Mouse (Mus musculus): ENCODE results near the gene Gm11077. TPM values are rescaled to one million over a fixed set of nuclear protein-coding genes. Genes with fewer than 3 reads are reported as not detected.

The Gm11077 gene
- polyA plus RNA-seq, 1 experiment from 2014 or later: not detected

- peak overlapping the region; percentile 58; the same call in 1 of the 2 replicates for H3K27ac ChIP-seq (ENCODE audit: low read depth)
- ATAC-seq (ENCODE audit: insufficient read depth): peak; percentile 89
Observed at GRCm38 (mm10) chr6:140776274-140776673, 47.2 kb downstream of the Gm11077 start.

GRCm38 (mm10) chr6:140782524-140782923, 53.4 kb downstream of the Gm11077 start:
- ATAC-seq (ENCODE audit: insufficient read depth): no peak
- Histone ChIP-seq H3K9ac (no peak overlapping the region), H3K27me3 (ENCODE audit: insufficient read depth, low read length) (no peaks in the 10 kb centered on the region), H3K4me1 (ENCODE audit: insufficient read depth) (no peaks in the 10 kb centered on the region), H3K36me3 (ENCODE audit: insufficient read depth) (no peaks in the 10 kb centered on the region), H3K27ac (ENCODE audit: low read depth) (no peak overlapping the region), H3K4me2 (no peak overlapping the region), H3K9me3 (ENCODE audit: low read depth, low read length) (no peaks in the 10 kb centered on the region), H3K4me3 (ENCODE audit: low read depth, low read length) (no peak overlapping the region)
- DNase-seq: no peak
- 95% methylated on average over 6 of the region's 6 CpGs for WGBS
- TF ChIP-seq CTCF (IDR thresholded peaks at IDR 0.05; ENCODE audit: low read depth): no peak

More at GRCm38 (mm10) chr6:140776274-140776673, 47.2 kb downstream of the Gm11077 start:
- no peaks in the 10 kb centered on the region for H3K9me3 ChIP-seq (ENCODE audit: low read depth, low read length)
- no peaks in the 10 kb centered on the region for H3K36me3 ChIP-seq (ENCODE audit: insufficient read depth)
- WGBS: 45% methylated on average over 8 of the region's 8 CpGs
- H3K4me2 ChIP-seq: no peak overlapping the region
- DNase-seq: peak; percentile 91
- H3K4me1 ChIP-seq (ENCODE audit: insufficient read depth): no peaks in the 10 kb centered on the region
- H3K9ac ChIP-seq: no peak overlapping the region
- TF ChIP-seq CTCF (IDR thresholded peaks at IDR 0.05; ENCODE audit: low read depth): no peak
- H3K27me3 ChIP-seq (ENCODE audit: insufficient read depth, low read length): no peaks in the 10 kb centered on the region
- no peak overlapping the region for H3K4me3 ChIP-seq (ENCODE audit: low read depth, low read length)

- peak; percentile 66; the same call in 1 of the 2 replicates for ATAC-seq (ENCODE audit: insufficient read depth)
- peak; percentile 72 for DNase-seq
Observed at GRCm38 (mm10) chr6:140786058-140786457, 57.0 kb downstream of the Gm11077 start.

GRCm38 (mm10) chr6:140789850-140790249, 60.8 kb downstream of the Gm11077 start:
- H3K9me3 ChIP-seq (ENCODE audit: low read depth, low read length): no peaks in the 10 kb centered on the region
- H3K27me3 ChIP-seq (ENCODE audit: insufficient read depth, low read length): no peaks in the 10 kb centered on the region
- no peak overlapping the region for H3K27ac ChIP-seq (ENCODE audit: low read depth)
- DNase-seq (peak; percentile 54), ATAC-seq (ENCODE audit: insufficient read depth) (no peak)
- H3K9ac ChIP-seq: no peak overlapping the region
- H3K4me1 ChIP-seq (ENCODE audit: insufficient read depth): no peaks in the 10 kb centered on the region
- no peak overlapping the region for H3K4me2 ChIP-seq
- H3K36me3 ChIP-seq (ENCODE audit: insufficient read depth): no peaks in the 10 kb centered on the region
- WGBS: 36% methylated on average over 3 of the region's 3 CpGs
- H3K4me3 ChIP-seq (ENCODE audit: low read depth, low read length): no peak overlapping the region
- TF ChIP-seq CTCF (IDR thresholded peaks at IDR 0.05; ENCODE audit: low read depth): peak; percentile 61

More at GRCm38 (mm10) chr6:140786058-140786457, 57.0 kb downstream of the Gm11077 start:
- Histone ChIP-seq H3K4me1 (ENCODE audit: insufficient read depth) (no peaks in the 10 kb centered on the region), H3K27ac (ENCODE audit: low read depth) (no peak overlapping the region), H3K4me2 (no peak overlapping the region), H3K4me3 (ENCODE audit: low read depth, low read length) (no peak overlapping the region), H3K27me3 (ENCODE audit: insufficient read depth, low read length) (no peaks in the 10 kb centered on the region), H3K9ac (no peak overlapping the region), H3K9me3 (ENCODE audit: low read depth, low read length) (no peaks in the 10 kb centered on the region), H3K36me3 (ENCODE audit: insufficient read depth) (no peaks in the 10 kb centered on the region)
- 34% methylated on average over 2 of the region's 2 CpGs for whole genome bisulfite sequencing
- TF ChIP-seq CTCF (IDR thresholded peaks at IDR 0.05; ENCODE audit: low read depth): no peak

- no peak for TF ChIP-seq CTCF (IDR thresholded peaks at IDR 0.05; ENCODE audit: low read depth)
- no peaks in the 10 kb centered on the region for H3K4me1 ChIP-seq (ENCODE audit: insufficient read depth)
- no peak overlapping the region for H3K27ac ChIP-seq (ENCODE audit: low read depth)
- no peak for DNase-seq
- H3K27me3 ChIP-seq (ENCODE audit: insufficient read depth, low read length): no peaks in the 10 kb centered on the region
- H3K9me3 ChIP-seq (ENCODE audit: low read depth, low read length): no peaks in the 10 kb centered on the region
- ATAC-seq (ENCODE audit: insufficient read depth): no peak
- H3K9ac ChIP-seq: no peak overlapping the region
- no peaks in the 10 kb centered on the region for H3K36me3 ChIP-seq (ENCODE audit: insufficient read depth)
- no peak overlapping the region for H3K4me3 ChIP-seq (ENCODE audit: low read depth, low read length)
- no peak overlapping the region for H3K4me2 ChIP-seq
- 84% methylated on average over 6 of the region's 6 CpGs for whole genome bisulfite sequencing
Observed at GRCm38 (mm10) chr6:140793676-140794262, 64.7 kb downstream of the Gm11077 start.

- Histone ChIP-seq H3K9ac (no peak overlapping the region), H3K36me3 (ENCODE audit: insufficient read depth) (no peaks in the 10 kb centered on the region), H3K27ac (ENCODE audit: low read depth) (no peak overlapping the region), H3K4me3 (ENCODE audit: low read depth, low read length) (no peak overlapping the region), H3K27me3 (ENCODE audit: insufficient read depth, low read length) (no peaks in the 10 kb centered on the region), H3K4me1 (ENCODE audit: insufficient read depth) (no peaks in the 10 kb centered on the region), H3K9me3 (ENCODE audit: low read depth, low read length) (no peaks in the 10 kb centered on the region), H3K4me2 (no peak overlapping the region)
- 69% methylated on average over 3 of the region's 3 CpGs for WGBS
- peak; percentile 36 for TF ChIP-seq CTCF (IDR thresholded peaks at IDR 0.05; ENCODE audit: low read depth)
- no peak for ATAC-seq (ENCODE audit: insufficient read depth)
- no peak for DNase-seq
Observed at GRCm38 (mm10) chr6:140798841-140799240, 69.8 kb downstream of the Gm11077 start.

- Histone ChIP-seq H3K9me3 (ENCODE audit: low read depth, low read length) (no peaks in the 10 kb centered on the region), H3K4me2 (no peak overlapping the region), H3K36me3 (ENCODE audit: insufficient read depth) (no peaks in the 10 kb centered on the region), H3K27me3 (ENCODE audit: insufficient read depth, low read length) (no peaks in the 10 kb centered on the region), H3K4me3 (ENCODE audit: low read depth, low read length) (no peak overlapping the region), H3K4me1 (ENCODE audit: insufficient read depth) (no peaks in the 10 kb centered on the region), H3K27ac (ENCODE audit: low read depth) (no peak overlapping the region), H3K9ac (no peak overlapping the region)
- no peak for ATAC-seq (ENCODE audit: insufficient read depth)
- DNase-seq: no peak
- WGBS: 63% methylated on average over 16 of the region's 16 CpGs
- TF ChIP-seq CTCF (IDR thresholded peaks at IDR 0.05; ENCODE audit: low read depth): no peak
Observed at GRCm38 (mm10) chr6:140799435-140800040, 70.5 kb downstream of the Gm11077 start.

Data from lung, embryonic 14.5 days (tissue).